Mouse (Mus musculus) ES-Bruce4 (cell line): ENCODE measurements around the gene Kcna3. TPM values are rescaled to one million over a fixed set of nuclear protein-coding genes. Genes with fewer than 3 reads are reported as not detected.

ENCODE experiments used
- H3K27ac ChIP-seq: 2 replicates; pipeline ENCODE4 v1.5.1; 2012; ENCODE audit warnings: low read length, inconsistent platforms; ENCODE audit not compliant: insufficient read depth
- H3K27me3 ChIP-seq: 2 replicates; pipeline ENCODE4 v1.6.1; 2012; ENCODE audit warnings: mild to moderate bottlenecking, low read length, inconsistent platforms; ENCODE audit not compliant: control insufficient read depth, poor library complexity, insufficient read depth, severe bottlenecking
- H3K36me3 ChIP-seq: 2 replicates; pipeline ENCODE4 v1.6.1; 2012; ENCODE audit warnings: inconsistent platforms, mild to moderate bottlenecking, low read length, moderate library complexity; ENCODE audit not compliant: control insufficient read depth, poor library complexity, insufficient read depth, severe bottlenecking
- H3K4me1 ChIP-seq: one replicate; pipeline ENCODE4 v1.8.1; 2011; ENCODE audit warnings: low read length; ENCODE audit not compliant: control insufficient read depth, insufficient read depth
- H3K4me3 ChIP-seq: 2 replicates; pipeline ENCODE4 v1.5.1; 2011; ENCODE audit warnings: low read depth, mild to moderate bottlenecking, low read length
- H3K9ac ChIP-seq: 2 replicates; pipeline ENCODE4 v1.6.1; 2012; ENCODE audit warnings: low read depth, mild to moderate bottlenecking, inconsistent platforms; ENCODE audit not compliant: poor library complexity, severe bottlenecking
- H3K9me3 ChIP-seq: replicated peaks from 2 replicates; pipeline ENCODE4 v1.6.1; 2012; ENCODE audit warnings: mild to moderate bottlenecking, low read length, inconsistent platforms; ENCODE audit not compliant: control insufficient read depth, poor library complexity, insufficient read depth, severe bottlenecking
- CTCF ChIP-seq: IDR thresholded peaks from one replicate; pipeline ENCODE4 v1.8.1; 2011; ENCODE audit warnings: low read depth, low read length
- EP300 ChIP-seq: IDR thresholded peaks from 2 replicates; pipeline ENCODE4 v1.6.1; 2011; ENCODE audit warnings: low read depth, low read length; ENCODE audit not compliant: insufficient read depth
- POLR2A ChIP-seq: IDR thresholded peaks from one replicate; pipeline ENCODE4 v1.8.1; 2011; ENCODE audit warnings: low read length; ENCODE audit not compliant: insufficient read depth
- polyA plus RNA-seq: library from polyadenylated mRNA; stranded (reverse); fragments of >200 nt; gene quantifications from 2 replicates; pipeline ENCODE4 v1.2.4, GENCODE M21; 2011; ENCODE audit warnings: low read depth; ENCODE audit not compliant: missing spikeins, insufficient read depth, insufficient read length

The Kcna3 gene
- polyA plus RNA-seq, 1 experiment, result 0.63 TPM

DNA sequence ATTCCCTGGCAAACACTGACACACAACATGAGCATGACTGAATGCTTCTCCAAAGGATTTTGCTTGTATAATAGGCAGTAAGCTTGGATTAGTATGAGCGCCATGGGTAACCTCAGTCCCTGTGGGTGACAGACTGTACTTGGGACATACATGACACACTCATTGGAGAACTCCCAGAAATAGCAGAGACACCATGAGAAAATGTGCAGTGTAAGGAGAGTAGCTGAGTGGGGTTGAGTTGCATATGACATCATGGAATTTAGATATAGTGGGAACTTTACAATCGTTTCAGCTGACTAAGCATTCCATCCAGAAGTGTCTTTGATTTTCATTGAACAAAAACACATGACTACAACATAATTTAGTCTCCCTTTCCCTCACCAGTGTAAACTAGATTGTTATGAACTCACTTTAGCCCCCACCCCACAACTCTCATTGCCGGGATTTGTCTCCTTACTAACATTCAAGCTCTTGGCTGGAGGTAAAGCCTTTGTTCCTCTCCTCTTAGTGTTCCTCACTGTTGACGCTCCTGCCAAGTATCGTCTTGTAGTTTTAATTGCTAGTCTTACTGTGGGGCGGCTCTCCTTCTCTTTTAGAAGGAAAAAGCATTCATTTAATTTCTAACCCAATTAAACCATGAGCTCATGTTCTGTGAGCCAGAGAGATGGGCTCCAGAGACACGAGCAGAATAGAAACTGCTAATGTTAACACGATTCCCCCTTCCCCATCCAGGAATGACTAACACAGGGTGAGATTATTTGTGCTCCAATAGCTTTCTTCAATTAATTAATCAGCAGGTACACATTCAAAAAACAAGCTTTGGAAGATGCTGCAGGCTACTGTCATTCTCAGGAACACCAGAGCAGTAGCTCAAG is 33.5 kb upstream of the Kcna3 start:
- no peaks in the 10 kb centered on the region; the same call in 1 of the 2 replicates for H3K27me3 ChIP-seq
- TF ChIP-seq POLR2A (no peak), EP300 (no peak), CTCF (no peak)
- H3K9me3 ChIP-seq, result no peaks in the 10 kb centered on the region
- H3K4me3 ChIP-seq, result no peak overlapping the region
- no peaks in the 10 kb centered on the region for H3K36me3 ChIP-seq
- no peaks in the 10 kb centered on the region for H3K4me1 ChIP-seq
- no peak overlapping the region for H3K27ac ChIP-seq
- no peak overlapping the region for H3K9ac ChIP-seq

GRCm38 (mm10) chr3:107009329-107010076 is 26.5 kb upstream of the Kcna3 start:
- no peak overlapping the region for H3K27ac ChIP-seq
- H3K9me3 ChIP-seq, result no peaks in the 10 kb centered on the region
- H3K36me3 ChIP-seq, result no peaks in the 10 kb centered on the region
- no peak overlapping the region for H3K9ac ChIP-seq
- no peaks in the 10 kb centered on the region; the same call in 1 of the 2 replicates for H3K27me3 ChIP-seq
- no peak overlapping the region for H3K4me3 ChIP-seq
- no peaks in the 10 kb centered on the region for H3K4me1 ChIP-seq
- TF ChIP-seq POLR2A, result no peak
- TF ChIP-seq EP300, result no peak

GRCm38 (mm10) chr3:107018286-107018685 is 17.7 kb upstream of the Kcna3 start:
- Histone ChIP-seq H3K9me3 (no peaks in the 10 kb centered on the region), H3K4me3 (no peak overlapping the region), H3K4me1 (no peaks in the 10 kb centered on the region), H3K36me3 (no peaks in the 10 kb centered on the region), H3K9ac (no peak overlapping the region), H3K27me3 (no peaks in the 10 kb centered on the region; the same call in 1 of the 2 replicates), H3K27ac (no peak overlapping the region)
- TF ChIP-seq EP300, result no peak
- TF ChIP-seq CTCF, result no peak
- TF ChIP-seq POLR2A, result no peak

DNA sequence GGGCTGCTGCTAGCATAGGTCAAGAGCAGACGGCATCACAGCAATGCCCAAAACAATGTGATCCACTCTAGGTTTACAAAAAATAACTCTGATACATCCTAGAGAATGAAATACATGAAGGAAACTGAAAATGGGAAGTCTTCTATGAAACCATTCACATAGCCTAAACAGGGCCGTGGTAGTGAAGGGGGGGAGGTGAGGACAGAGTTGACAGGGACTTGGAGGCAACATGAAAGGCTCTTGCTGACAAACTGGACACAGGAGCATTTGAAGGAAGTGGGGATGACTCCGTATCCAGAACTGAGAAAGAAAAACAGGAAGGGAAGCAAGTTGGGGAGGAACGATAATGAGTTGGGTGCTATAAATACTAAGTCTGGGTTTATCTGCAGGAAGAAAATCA is 4.4 kb upstream of the Kcna3 start:
- no peak overlapping the region for H3K4me3 ChIP-seq
- H3K4me1 ChIP-seq, result no peaks in the 10 kb centered on the region
- no peak overlapping the region for H3K9ac ChIP-seq
- no peaks in the 10 kb centered on the region for H3K36me3 ChIP-seq
- no peak overlapping the region for H3K27ac ChIP-seq
- TF ChIP-seq CTCF, result no peak
- peaks cover 6% of the 10 kb centered on the region for H3K27me3 ChIP-seq
- H3K9me3 ChIP-seq, result no peaks in the 10 kb centered on the region

DNA sequence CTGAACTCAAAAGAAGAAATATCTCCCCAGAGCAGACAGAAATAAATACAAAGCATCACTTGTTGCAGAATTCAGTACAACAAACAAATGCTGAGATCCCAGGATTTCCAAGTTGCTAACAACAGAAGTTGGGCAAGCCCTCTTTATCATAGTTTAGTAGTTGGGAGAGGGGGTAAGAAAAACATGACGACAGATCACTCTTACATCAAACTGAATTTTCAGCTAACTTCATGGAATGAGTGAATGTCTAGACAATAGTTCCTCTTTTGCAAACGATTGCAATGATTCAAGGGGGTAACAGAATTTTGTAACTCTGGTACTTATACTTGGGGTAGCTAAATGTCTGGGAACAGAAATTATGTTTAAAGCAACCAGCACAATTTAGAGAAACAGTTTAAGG is 1.2 kb upstream of the Kcna3 start:
- TF ChIP-seq EP300 (no peak), CTCF (no peak), POLR2A (no peak)
- H3K9me3 ChIP-seq, result no peaks in the 10 kb centered on the region
- no peaks in the 10 kb centered on the region for H3K4me1 ChIP-seq
- H3K4me3 ChIP-seq, result no peak overlapping the region
- H3K36me3 ChIP-seq, result no peaks in the 10 kb centered on the region
- H3K9ac ChIP-seq, result no peak overlapping the region
- H3K27ac ChIP-seq, result no peak overlapping the region
- peaks cover 20% of the 10 kb centered on the region for H3K27me3 ChIP-seq
